Comparison of ENCODE assay signal across 11 mouse cellular contexts in the genomic region with DNA sequence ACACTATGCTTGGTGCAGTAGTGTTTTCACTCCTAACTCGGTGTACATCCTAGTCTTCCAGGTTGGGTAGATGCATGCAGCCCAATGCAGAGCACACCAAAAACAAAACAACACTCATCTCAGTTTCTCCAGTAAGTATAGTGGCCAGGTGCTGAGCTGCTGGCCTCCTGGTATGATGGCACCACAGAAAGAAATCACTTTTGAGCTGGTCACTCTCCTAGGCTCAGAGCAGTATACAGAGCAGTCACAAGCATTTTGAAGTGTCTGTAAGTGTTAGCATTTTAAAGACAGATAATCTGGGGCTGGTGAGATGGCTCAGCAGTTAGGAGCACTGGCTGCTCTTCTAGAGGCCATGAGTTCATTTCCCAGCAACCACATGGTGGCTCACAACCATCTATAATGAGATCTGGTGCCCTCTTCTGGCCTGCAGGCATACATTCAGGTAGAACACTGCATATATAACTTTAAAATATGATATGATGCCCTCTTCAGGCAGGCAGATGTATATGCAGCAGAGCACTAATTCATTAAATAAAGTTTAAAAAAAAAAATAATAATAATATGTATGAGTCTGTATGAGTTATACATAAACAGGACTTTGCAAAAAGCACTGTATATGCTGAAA. TPM values are rescaled to one million over a fixed set of nuclear protein-coding genes. Genes with fewer than 3 reads are reported as not detected.
DNase-seq lines count a peak whose midpoint lies in the region; ATAC-seq and TF ChIP-seq lines count a peak whose summit lies in the region.
"Had no signal": no experiment of that assay in that cellular context is flagged by ENCODE, and none has a peak within 500 bp of the region (broad histone marks: within the 10 kb centered on the region; RNA-seq: fewer than 3 reads in every experiment).

No protein-coding gene starts in this region.

- H3K4me1 ChIP-seq in kidney, postnatal 0 days (replicated peaks; ENCODE audit: insufficient read depth, low read length), result no peaks in the 10 kb centered on the region
- no peaks in the 10 kb centered on the region for H3K4me1 ChIP-seq in kidney, embryonic 16.5 days (ENCODE audit: insufficient read depth, low read length)
- H3K4me1 ChIP-seq: forebrain, embryonic 10.5 days; limb, embryonic 15.5 days had no signal

- H3K9ac ChIP-seq in kidney, postnatal 0 days (ENCODE audit: low read depth, low read length), result no peak overlapping the region
- no peak overlapping the region for H3K9ac ChIP-seq in kidney, embryonic 16.5 days (replicated peaks; ENCODE audit: low read length)
- H3K9ac ChIP-seq: hindbrain, embryonic 14.5 days; limb, embryonic 15.5 days had no signal

- H3K27me3 ChIP-seq in kidney, postnatal 0 days (ENCODE audit: insufficient read depth, low read length), result no peaks in the 10 kb centered on the region
- H3K27me3 ChIP-seq in kidney, embryonic 16.5 days (ENCODE audit: insufficient read depth, low read length), result no peaks in the 10 kb centered on the region
- H3K27me3 ChIP-seq: limb, embryonic 15.5 days had no signal

- H3K36me3 ChIP-seq in kidney, postnatal 0 days (ENCODE audit: insufficient read depth, low read length), result peaks cover 17% of the 10 kb centered on the region; the same call in 1 of the 2 replicates
- H3K36me3 ChIP-seq in kidney, embryonic 16.5 days (ENCODE audit: insufficient read depth, low read length), result peaks cover 22% of the 10 kb centered on the region

- WGBS in kidney, postnatal 0 days, result 92% methylated on average over 1 of the region's 1 CpGs
- WGBS in kidney, embryonic 16.5 days, result 100% methylated on average over 1 of the region's 1 CpGs

- ATAC-seq in kidney, postnatal 0 days (replicated peaks; ENCODE audit: low FRiP score, low read depth), result no peak
- ATAC-seq in kidney, embryonic 16.5 days (ENCODE audit: low FRiP score, low TSS enrichment), result no peak
- peak; percentile 89 for ATAC-seq in activated CD4-positive, CD25-positive, alpha-beta regulatory T cell, adult 4 months
- ATAC-seq in monocyte, adult 5-6 weeks (replicated peaks; ENCODE audit: insufficient number of reproducible peaks, low FRiP score, low TSS enrichment, poor library complexity, severe bottlenecking), result peak; percentile 70; the same call in 1 of the 2 replicates

- H3K4me2 ChIP-seq in kidney, postnatal 0 days (ENCODE audit: low read length), result no peak overlapping the region
- H3K4me2 ChIP-seq in kidney, embryonic 16.5 days (replicated peaks; ENCODE audit: low read depth, low read length), result no peak overlapping the region
- H3K4me2 ChIP-seq: hindbrain, embryonic 14.5 days; limb, embryonic 15.5 days had no signal

- peak; percentile 29 for DNase-seq in kidney, postnatal 0 days (ENCODE audit: low spot score)
- peak; percentile 51 for DNase-seq in CD4-positive, CD25-positive, alpha-beta regulatory T cell, adult 2 months (ENCODE audit: low read depth, low spot score)
- DNase-seq in heart, postnatal 14 days, result no peak
- no peak for DNase-seq in heart, postnatal 25 days (ENCODE audit: low spot score)
- no peak for DNase-seq in layer of hippocampus, postnatal 25 days (ENCODE audit: extremely low spot score in 1 of 2, low spot score in 1 of 2)

- H3K9me3 ChIP-seq in kidney, postnatal 0 days (replicated peaks; ENCODE audit: low read length), result no peaks in the 10 kb centered on the region
- H3K9me3 ChIP-seq in kidney, embryonic 16.5 days (ENCODE audit: low read length), result no peaks in the 10 kb centered on the region
- H3K9me3 ChIP-seq: forebrain, embryonic 10.5 days; limb, embryonic 15.5 days had no signal

- no peak overlapping the region for H3K27ac ChIP-seq in kidney, postnatal 0 days
- H3K27ac ChIP-seq in kidney, embryonic 16.5 days (ENCODE audit: low read length), result no peak overlapping the region
- H3K27ac ChIP-seq: forebrain, embryonic 10.5 days; hindbrain, embryonic 14.5 days; limb, embryonic 15.5 days had no signal

- intact Hi-C loops in heart, postnatal 14 days (cut with DNase I), result loop anchor here (5.0 kb wide), 1 partner anchor 50 kb away; no protein-coding TSS in a partner anchor
- intact Hi-C loops in heart, postnatal 25 days (cut with DNase I), result loop anchor here (5.0 kb wide), 1 partner anchor 95 kb away; no protein-coding TSS in a partner anchor

- no peak overlapping the region for H3K4me3 ChIP-seq in kidney, postnatal 0 days (replicated peaks; ENCODE audit: low read depth, low read length)
- H3K4me3 ChIP-seq in kidney, embryonic 16.5 days (ENCODE audit: low read length), result no peak overlapping the region
- H3K4me3 ChIP-seq: forebrain, embryonic 10.5 days; limb, embryonic 15.5 days had no signal

- TF ChIP-seq CTCF in kidney, postnatal 0 days (IDR thresholded peaks at IDR 0.05; ENCODE audit: low read depth), result peak; percentile 73

RNA-seq across cellular contexts. Expression of a gene that starts 54.8 kb away (rescaled TPM):
- 24.2 and 25.4 TPM in 2 replicates for polyA plus RNA-seq in kidney, postnatal 0 days (2015; fragmentation: Nextera tagmentation; extraction: Ambion mirVana)
- 18.5 and 23.0 TPM in 2 replicates for polyA plus RNA-seq in kidney, embryonic 16.5 days (2015; fragmentation: Nextera tagmentation; extraction: Ambion mirVana)
- polyA plus RNA-seq in activated CD4-positive, CD25-positive, alpha-beta regulatory T cell, adult 4 months (2017; shearing (Covaris generic)), result 1 to 10 TPM; 7.3 to 8.4 TPM
- total RNA-seq in monocyte, adult 5-6 weeks (2017), result 7.3 to 11.8 TPM (median 8.0 TPM) in 3 replicates
- 10 to 100 TPM; 19.9 to 21.1 TPM for total RNA-seq in heart, postnatal 14 days (2021)
- total RNA-seq in heart, postnatal 25 days (2021), result 10 to 100 TPM; 17.8 to 18.7 TPM
- total RNA-seq in layer of hippocampus, postnatal 25 days (2021), result 10 to 100 TPM; 19.9 to 20.7 TPM

Comparison
In these comparisons a context has a peak if more than half of its experiments do, and no peak if none do; other contexts are left out.
1. ATAC-seq: peak in activated CD4-positive, CD25-positive, alpha-beta regulatory T cell, adult 4 months (single experiment) and monocyte, adult 5-6 weeks (single experiment); none in kidney, postnatal 0 days (single experiment) and kidney, embryonic 16.5 days (single experiment).
2. DNase-seq: peak in kidney, postnatal 0 days (single experiment) and CD4-positive, CD25-positive, alpha-beta regulatory T cell, adult 2 months (single experiment); none in heart, postnatal 14 days (0 of 2), heart, postnatal 25 days (single experiment) and layer of hippocampus, postnatal 25 days (0 of 2).